Mouse (Mus musculus) liver, adult (tissue): Measurements from ENCODE around the gene Bdh2.

ENCODE experiments used
- GATA4 ChIP-seq: IDR thresholded peaks from 2 replicates; pipeline ENCODE4 v1.6.1; 2014; ENCODE audit warnings: mild to moderate bottlenecking, low read length; ENCODE audit not compliant: insufficient replicate concordance

The Bdh2 gene

GRCm38 (mm10) chr3:135280669-135281415 lies at the start of gene Bdh2:
Bdh2 (plus strand) TSS chr3:135281221.
- TF ChIP-seq GATA4 = no peak

- no peak for TF ChIP-seq GATA4
Measured at GRCm38 (mm10) chr3:135232058-135232457, 49.0 kb upstream of the Bdh2 start.

DNA sequence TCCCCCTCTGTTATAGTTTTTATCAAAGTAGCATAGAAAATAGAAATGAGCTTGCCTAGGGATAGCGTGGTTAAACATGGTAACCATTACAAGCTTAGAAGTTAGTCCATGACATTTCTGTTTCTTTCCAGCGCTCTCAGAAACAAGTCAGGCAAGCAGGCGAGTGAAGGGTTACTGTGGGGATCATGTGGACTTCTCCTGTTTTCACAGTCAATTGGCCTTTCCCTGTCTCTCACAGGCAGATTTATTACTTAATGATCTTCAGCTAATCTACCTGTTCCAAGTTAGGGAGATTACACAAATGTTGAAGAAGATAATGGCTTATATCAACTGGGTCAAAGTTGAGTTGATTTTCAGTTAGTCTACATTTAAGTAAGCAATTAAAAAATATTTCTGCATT lies 48.6 kb upstream of the Bdh2 start:
- no peak for TF ChIP-seq GATA4

- TF ChIP-seq GATA4 = no peak
Measured at GRCm38 (mm10) chr3:135245733-135246132, 35.3 kb upstream of the Bdh2 start.

- no peak for TF ChIP-seq GATA4
Measured at GRCm38 (mm10) chr3:135246828-135247227, 34.2 kb upstream of the Bdh2 start.

- no peak for TF ChIP-seq GATA4
Measured at GRCm38 (mm10) chr3:135249104-135249503, 31.9 kb upstream of the Bdh2 start.

DNA sequence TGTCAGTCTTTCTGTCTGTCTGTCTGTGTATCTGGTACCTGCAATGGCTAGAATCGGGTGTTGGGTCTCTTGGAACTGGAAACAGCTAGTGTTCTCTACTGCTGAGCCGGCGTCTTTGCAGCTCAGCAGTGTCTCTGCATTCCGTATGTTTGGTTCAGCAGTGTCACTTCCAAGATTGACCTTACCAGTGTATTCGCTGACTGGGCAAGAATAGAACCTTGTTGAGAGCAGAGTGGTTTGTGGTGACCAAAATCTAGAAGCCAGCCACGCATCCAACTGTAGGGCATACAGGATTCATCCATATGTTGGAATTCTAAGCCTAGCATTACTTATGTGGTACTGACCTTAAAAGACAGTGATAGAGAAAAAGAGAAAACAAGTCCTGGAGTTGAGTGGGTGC lies 29.2 kb upstream of the Bdh2 start:
- TF ChIP-seq GATA4 = no peak

GRCm38 (mm10) chr3:135254784-135255183 lies 26.2 kb upstream of the Bdh2 start:
- no peak for TF ChIP-seq GATA4

- no peak for TF ChIP-seq GATA4
Measured at GRCm38 (mm10) chr3:135258919-135259318, 22.1 kb upstream of the Bdh2 start.

DNA sequence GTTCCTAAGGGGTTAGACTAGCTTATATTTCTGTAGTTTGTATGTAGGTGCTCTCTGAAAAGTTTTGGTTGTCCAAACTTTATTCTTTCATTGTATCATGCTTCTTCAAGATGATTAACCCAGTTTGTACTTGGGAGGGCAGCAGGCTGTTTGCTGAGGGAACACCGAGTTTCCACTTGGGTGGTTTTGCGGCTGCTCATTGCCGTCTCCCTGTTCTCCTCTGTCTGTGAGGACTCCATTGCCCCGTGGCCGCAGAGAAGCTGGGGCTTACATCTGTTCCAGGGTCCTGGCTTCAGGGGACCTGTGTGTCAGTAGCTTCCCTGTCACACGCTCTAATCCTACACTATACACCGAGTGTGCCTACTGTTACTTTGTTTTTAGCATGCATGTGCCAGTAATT lies 20.8 kb upstream of the Bdh2 start:
- no peak for TF ChIP-seq GATA4

GRCm38 (mm10) chr3:135268616-135269015 lies 12.4 kb upstream of the Bdh2 start:
- no peak for TF ChIP-seq GATA4

DNA sequence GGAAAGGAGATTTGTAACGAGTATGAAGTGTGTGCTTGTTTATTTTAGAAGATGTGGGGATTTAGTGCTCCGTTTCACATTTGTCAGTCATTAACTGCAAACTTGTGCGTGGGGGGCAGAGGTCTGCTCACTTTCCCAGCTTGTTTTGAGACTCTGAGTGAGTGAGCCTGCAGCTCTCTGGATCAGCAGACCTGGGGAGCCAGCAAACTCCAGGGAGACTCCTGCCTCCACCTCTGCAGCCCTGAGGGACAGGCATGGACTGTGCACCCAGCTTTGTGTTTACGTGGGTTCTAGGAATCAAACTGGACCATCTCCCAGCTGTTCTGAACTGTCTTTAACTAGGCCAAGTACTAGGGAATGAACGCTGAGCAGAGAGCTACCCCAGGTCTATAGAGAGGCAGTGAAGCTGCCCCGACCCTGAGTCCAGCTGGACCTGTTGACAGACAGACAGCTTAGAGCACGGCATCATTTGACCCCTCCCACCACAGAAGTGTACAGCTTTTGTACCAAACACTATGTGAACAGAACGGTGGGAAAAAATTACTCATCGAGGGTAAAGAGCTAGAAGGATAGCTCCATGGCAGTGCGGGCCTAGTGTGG lies 11.5 kb upstream of the Bdh2 start:
- TF ChIP-seq GATA4 = no peak

GRCm38 (mm10) chr3:135272627-135273026 lies 8.4 kb upstream of the Bdh2 start:
- no peak for TF ChIP-seq GATA4

DNA sequence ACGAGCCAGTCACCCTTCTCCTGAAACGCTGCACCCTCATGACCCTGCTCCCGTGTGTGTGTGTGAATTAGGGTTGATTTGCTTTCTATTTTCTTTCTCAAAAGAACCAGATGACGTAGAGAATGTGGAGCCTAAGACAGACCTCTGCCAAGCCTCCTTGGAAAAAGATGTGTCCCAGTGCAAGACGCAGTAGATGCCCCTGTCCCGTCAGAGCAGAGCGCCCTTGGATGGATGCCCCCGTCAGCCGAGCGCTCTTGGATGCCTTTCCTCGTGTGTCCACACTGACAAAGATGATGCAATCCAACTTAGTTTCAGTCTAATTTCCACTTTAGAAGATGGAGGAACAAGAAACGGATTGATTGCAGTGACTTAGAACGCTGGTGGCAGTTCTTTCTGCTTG lies 8.0 kb upstream of the Bdh2 start:
- TF ChIP-seq GATA4 = no peak

- no peak for TF ChIP-seq GATA4
Measured at GRCm38 (mm10) chr3:135280160-135280559, 861 bp upstream of the Bdh2 start.

- TF ChIP-seq GATA4 = no peak
Measured at GRCm38 (mm10) chr3:135281701-135282100, 680 bp downstream of the Bdh2 start.

- no peak for TF ChIP-seq GATA4
Measured at GRCm38 (mm10) chr3:135285256-135285655, 4.2 kb downstream of the Bdh2 start.
